Comparison of ENCODE assay signal across 25 mouse cellular contexts in genomic region chr7:144251250-144251649, GRCm38 (mm10).
DNase-seq lines count a peak whose midpoint lies in the region; ATAC-seq and TF ChIP-seq lines count a peak whose summit lies in the region.
"Had no signal": no experiment of that assay in that cellular context is flagged by ENCODE, and none has a peak within 500 bp of the region (broad histone marks: within the 10 kb centered on the region; RNA-seq: fewer than 3 reads in every experiment).

No protein-coding gene starts in this region.

- no peak overlapping the region for H3K4me3 ChIP-seq in midbrain, postnatal 0 days (ENCODE audit: low read depth, low read length)
- no peak overlapping the region for H3K4me3 ChIP-seq in midbrain, embryonic 10.5 days
- H3K4me3 ChIP-seq: embryonic facial prominence, embryonic 12.5 days; erythroblast, embryonic 14.5 days; heart, embryonic 10.5 days; liver, embryonic 13.5 days; midbrain, embryonic 13.5 days; neural tube, embryonic 12.5 days had no signal

- 0 out of 2 replicates have a peak, but pooled peaks have one; percentile 17 for TF ChIP-seq CTCF in midbrain, postnatal 0 days (IDR thresholded peaks at IDR 0.05)

- H3K4me1 ChIP-seq in midbrain, postnatal 0 days (ENCODE audit: insufficient read depth, low read length): peaks cover 9% of the 10 kb centered on the region
- peaks cover 19% of the 10 kb centered on the region for H3K4me1 ChIP-seq in midbrain, embryonic 10.5 days
- H3K4me1 ChIP-seq: heart, embryonic 10.5 days; liver, embryonic 13.5 days had no signal

- peak; percentile 69 for ATAC-seq in frontal cortex, adult (ENCODE audit: low TSS enrichment)
- ATAC-seq in midbrain, postnatal 0 days (ENCODE audit: low FRiP score): no peak
- ATAC-seq: inflammation-experienced regulatory T-cells, adult 6 months; midbrain, embryonic 13.5 days had no signal

- H3K4me2 ChIP-seq in midbrain, postnatal 0 days (ENCODE audit: low read depth, low read length, poor library complexity, severe bottlenecking): no peak overlapping the region
- H3K4me2 ChIP-seq: embryonic facial prominence, embryonic 12.5 days; hindbrain, embryonic 14.5 days; liver, embryonic 13.5 days; lung, embryonic 14.5 days; midbrain, embryonic 13.5 days; neural tube, embryonic 12.5 days had no signal

- no peaks in the 10 kb centered on the region for H3K36me3 ChIP-seq in midbrain, postnatal 0 days (ENCODE audit: insufficient read depth, low read length)
- no peaks in the 10 kb centered on the region for H3K36me3 ChIP-seq in midbrain, embryonic 10.5 days
- H3K36me3 ChIP-seq: embryonic facial prominence, embryonic 12.5 days; heart, embryonic 10.5 days; liver, embryonic 13.5 days; midbrain, embryonic 13.5 days; neural tube, embryonic 12.5 days had no signal

- H3K27me3 ChIP-seq in midbrain, postnatal 0 days (ENCODE audit: insufficient read depth, low read length): no peaks in the 10 kb centered on the region
- no peaks in the 10 kb centered on the region for H3K27me3 ChIP-seq in midbrain, embryonic 10.5 days (ENCODE audit: low read depth, poor library complexity, severe bottlenecking)
- H3K27me3 ChIP-seq: embryonic facial prominence, embryonic 12.5 days; liver, embryonic 13.5 days; midbrain, embryonic 13.5 days; neural tube, embryonic 12.5 days had no signal

- no peak overlapping the region for H3K27ac ChIP-seq in midbrain, postnatal 0 days (ENCODE audit: low read depth, low read length)
- no peak overlapping the region for H3K27ac ChIP-seq in midbrain, embryonic 10.5 days (replicated peaks)
- H3K27ac ChIP-seq: embryonic facial prominence, embryonic 12.5 days; heart, embryonic 10.5 days; hindbrain, embryonic 14.5 days; liver, embryonic 13.5 days; midbrain, embryonic 13.5 days; neural tube, embryonic 12.5 days had no signal

- no peak overlapping the region; the same call in 1 of the 2 replicates for H3K9ac ChIP-seq in midbrain, postnatal 0 days (replicated peaks; ENCODE audit: low read length, poor library complexity, severe bottlenecking)
- H3K9ac ChIP-seq: embryonic facial prominence, embryonic 12.5 days; hindbrain, embryonic 14.5 days; liver, embryonic 13.5 days; lung, embryonic 14.5 days; midbrain, embryonic 13.5 days; neural tube, embryonic 12.5 days had no signal

- WGBS in midbrain, postnatal 0 days: 52% methylated on average over 6 of the region's 6 CpGs
- WGBS in midbrain, embryonic 10.5 days: 61% methylated on average over 6 of the region's 6 CpGs

- no peaks in the 10 kb centered on the region for H3K9me3 ChIP-seq in midbrain, postnatal 0 days (ENCODE audit: low read length)
- H3K9me3 ChIP-seq in midbrain, embryonic 10.5 days (replicated peaks): no peaks in the 10 kb centered on the region
- H3K9me3 ChIP-seq: embryonic facial prominence, embryonic 12.5 days; heart, embryonic 10.5 days; liver, embryonic 13.5 days; midbrain, embryonic 13.5 days; neural tube, embryonic 12.5 days had no signal

- DNase-seq in cerebellum, postnatal 10 days: peak; percentile 58 to 61
- no peak for DNase-seq in cerebellum, adult 8-10 months
- DNase-seq in frontal cortex, postnatal 14 days (ENCODE audit: low spot score in 2 of 2): no peak
- DNase-seq in midbrain, postnatal 0 days (ENCODE audit: low spot score): no peak
- DNase-seq in midbrain, embryonic 10.5 days (ENCODE audit: low spot score): no peak
- DNase-seq in layer of hippocampus, adult 8-10 months (ENCODE audit: low spot score in 2 of 2): peak; percentile 48 to 60
- no peak for DNase-seq in spleen, adult 18-20 months
- DNase-seq: adrenal gland, postnatal 10 days; cerebellum, adult 9-10 months; gastrocnemius, postnatal 10 days; heart, postnatal 4 days; kidney, adult 2 months; kidney, postnatal 10 days; liver, embryonic 13.5 days; lung, embryonic 14.5 days; retina, postnatal 1 day; thymus, postnatal 14 days had no signal

Comparison
In these comparisons a context has a peak if more than half of its experiments do, and no peak if none do; other contexts are left out.
1. DNase-seq: peak in cerebellum, postnatal 10 days (2 of 2) and layer of hippocampus, adult 8-10 months (2 of 2); none in cerebellum, adult 8-10 months (single experiment), frontal cortex, postnatal 14 days (0 of 2), midbrain, postnatal 0 days (single experiment), midbrain, embryonic 10.5 days (single experiment) and spleen, adult 18-20 months (0 of 2).